ENCODE assay signal across 8 mouse cellular contexts in the genomic region with DNA sequence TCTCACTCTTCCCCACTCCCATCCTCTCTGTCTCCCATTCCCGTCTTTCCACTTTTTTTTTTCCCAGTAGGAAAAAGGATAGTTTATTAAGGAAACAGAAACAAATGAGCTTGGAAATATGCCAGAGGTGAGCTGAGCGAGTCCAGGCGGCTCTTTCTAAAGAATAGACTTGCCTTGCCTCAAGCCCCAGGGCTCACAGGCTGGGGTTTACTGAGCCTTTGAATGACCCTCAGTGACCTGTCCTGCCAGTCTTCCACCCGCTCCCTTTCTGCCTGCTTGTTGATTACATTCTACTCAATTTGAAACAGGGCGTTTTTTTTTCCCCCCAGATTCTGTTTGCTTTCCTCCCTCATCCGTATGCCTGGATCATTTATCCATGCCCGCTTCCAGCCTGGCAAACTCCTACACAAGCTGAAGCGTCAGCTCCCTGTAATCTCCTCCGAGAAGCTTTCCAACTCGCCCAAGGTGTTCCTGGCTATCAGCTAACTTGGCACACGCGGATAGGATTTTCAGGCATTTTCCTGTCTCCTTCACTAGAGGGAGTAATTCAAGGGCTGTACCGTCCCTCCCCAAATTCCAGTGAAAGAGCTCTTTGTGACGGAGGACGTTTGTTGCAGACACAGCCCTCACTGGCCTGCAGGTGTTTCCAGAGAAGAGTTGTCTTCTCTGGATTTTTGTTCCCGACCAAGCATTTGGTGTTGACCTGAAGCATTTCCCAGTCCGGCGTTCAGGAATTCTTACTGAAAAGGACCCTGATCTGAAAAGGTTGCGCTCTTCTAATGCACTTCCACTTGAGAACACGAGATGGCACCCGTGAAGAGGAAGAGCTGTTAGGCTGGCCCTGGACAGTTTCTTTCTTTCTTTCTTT. TPM values are rescaled to one million over a fixed set of nuclear protein-coding genes. Genes with fewer than 3 reads are reported as not detected.
DNase-seq lines count a peak whose midpoint lies in the region; ATAC-seq lines count a peak whose summit lies in the region.

No protein-coding gene starts in this region.

- no peak overlapping the region for H3K27ac ChIP-seq in intestine, embryonic 15.5 days

- 2% methylated on average over 21 of the region's 21 CpGs for WGBS in intestine, embryonic 15.5 days

- ATAC-seq in intestine, embryonic 15.5 days = peak; percentile 89

- intact Hi-C loops in gastrocnemius, postnatal 36 days (cut with DNase I) = loop anchor here (2.0 kb wide), 1 partner anchor 155 kb away; no protein-coding TSS in a partner anchor
- intact Hi-C loops in left cerebral cortex, postnatal 14 days (cut with DNase I) = loop anchor here (5.0 kb wide), 1 partner anchor 48 kb away; no protein-coding TSS in a partner anchor

- no peaks in the 10 kb centered on the region for H3K4me1 ChIP-seq in intestine, embryonic 15.5 days (replicated peaks)

- DNase-seq in urinary bladder, adult 18-20 months (ENCODE audit: low spot score in 2 of 2) = peak; percentile 29 to 45
- no peak for DNase-seq in urinary bladder, postnatal 10 days (ENCODE audit: low spot score)
- DNase-seq in embryo, embryonic 9.5 days (ENCODE audit: extremely low spot score) = peak; percentile 77
- peak; percentile 27 to 43 for DNase-seq in gastrocnemius, postnatal 36 days
- peak; percentile 64 to 76 for DNase-seq in left cerebral cortex, postnatal 14 days (ENCODE audit: low spot score in 2 of 2)
- peak; percentile 78 for DNase-seq in mesoderm, embryonic 11.5 days (ENCODE audit: low read depth, low spot score)
- peak; percentile 8 for DNase-seq in skeletal muscle tissue, adult 2 months (ENCODE audit: low read depth, low spot score)

- H3K9ac ChIP-seq in intestine, embryonic 15.5 days = 0 out of 2 replicates have a peak overlapping the region, but pooled peaks have one; percentile 42

- peak overlapping the region; percentile 44 for H3K4me3 ChIP-seq in intestine, embryonic 15.5 days (replicated peaks)

- H3K27me3 ChIP-seq in intestine, embryonic 15.5 days (replicated peaks) = no peaks in the 10 kb centered on the region

- H3K4me2 ChIP-seq in intestine, embryonic 15.5 days (replicated peaks) = peak overlapping the region; percentile 82

- no peaks in the 10 kb centered on the region for H3K9me3 ChIP-seq in intestine, embryonic 15.5 days

- no peaks in the 10 kb centered on the region for H3K36me3 ChIP-seq in intestine, embryonic 15.5 days

RNA-seq across cellular contexts. Expression of gene Zfand6, which starts 59.9 kb away (rescaled TPM):
- total RNA-seq in gastrocnemius, postnatal 36 days (2021) = 100 to 1,000 TPM; 101 to 103 TPM
- 162 and 174 TPM in 2 replicates for polyA plus RNA-seq in intestine, embryonic 15.5 days (2015; fragmentation: Nextera tagmentation; extraction: Ambion mirVana)
- 10 to 100 TPM; 61.7 to 63.4 TPM for total RNA-seq in left cerebral cortex, postnatal 14 days (2021)
